Mouse (Mus musculus) G1E (cell line): ENCODE measurements around the gene Pard6b. TPM values are rescaled to one million over a fixed set of nuclear protein-coding genes. Genes with fewer than 3 reads are reported as not detected.

ENCODE experiments used
- ATAC-seq: 2 replicates; pipeline ENCODE4 v1.8.0; 2016; ENCODE audit warnings: mild to moderate bottlenecking; ENCODE audit not compliant: insufficient number of reproducible peaks, poor library complexity, low FRiP score, severe bottlenecking; ENCODE audit errors: extremely low read depth
- DNase-seq: peaks from one replicate; pipeline ENCODE4 v3.0.0; 2012; ENCODE audit warnings: low spot score
- H3K27me3 ChIP-seq: 2 replicates; pipeline ENCODE4 v1.6.1; 2012; ENCODE audit warnings: mild to moderate bottlenecking, low read length, inconsistent platforms; ENCODE audit not compliant: insufficient read depth
- H3K36me3 ChIP-seq: replicated peaks from 2 replicates; pipeline ENCODE3; 2012; ENCODE audit warnings: mild to moderate bottlenecking, inconsistent platforms
- H3K4me1 ChIP-seq: 2 replicates; pipeline ENCODE4 v1.6.1; 2012; ENCODE audit warnings: low read depth, low read length, inconsistent platforms, mixed read lengths; ENCODE audit not compliant: insufficient read depth
- H3K4me3 ChIP-seq: 2 replicates; pipeline ENCODE4 v1.5.1; 2012; ENCODE audit warnings: low read depth, mild to moderate bottlenecking, inconsistent platforms, low read length, moderate library complexity, mixed read lengths
- H3K9me3 ChIP-seq: replicated peaks from 2 replicates; pipeline ENCODE4 v1.6.1; 2012; ENCODE audit warnings: inconsistent platforms
- CTCF ChIP-seq: IDR thresholded peaks from 2 replicates; pipeline ENCODE4 v1.5.1; 2012; ENCODE audit warnings: low read depth, low read length, inconsistent platforms, mixed read lengths
- GATA1 ChIP-seq: IDR thresholded peaks from 2 replicates; pipeline ENCODE4 v1.6.1; 2012; ENCODE audit warnings: borderline replicate concordance, low read length, inconsistent platforms, mixed read lengths
- GATA2 ChIP-seq: IDR thresholded peaks from 2 replicates; pipeline ENCODE4 v1.6.1; 2012; ENCODE audit warnings: low read depth, low read length, inconsistent platforms, borderline replicate concordance
- POLR2AphosphoS5 ChIP-seq: IDR thresholded peaks from 2 replicates; pipeline ENCODE4 v1.6.1; 2012; ENCODE audit warnings: low read depth, low read length, inconsistent platforms; ENCODE audit not compliant: insufficient replicate concordance
- TAL1 ChIP-seq: conservative IDR thresholded peaks from 2 replicates; pipeline ENCODE4 v1.6.1; 2012; ENCODE audit warnings: low read depth, low read length, inconsistent platforms, mixed read lengths
- polyA plus RNA-seq: library from polyadenylated mRNA; stranded (reverse); fragments of >175 nt; gene quantifications from 2 replicates; pipeline ENCODE4 v1.2.3, GENCODE M21; 2012
- total RNA-seq, 2 experiments: library from RNA; stranded (forward) in 1 of 2; stranded (reverse) in 1 of 2; fragments of 200-1000 nt in 1 of 2; fragments of >200 nt in 1 of 2; fragmentation: Nextera tagmentation in 1 of 2; gene quantifications; 2 replicates each; pipeline ENCODE4 v1.2.3; 2014 to 2017

Pard6b gene
- total and polyA plus RNA-seq, 3 experiments = 4.8 to 5.5 (median 4.8) TPM

DNA sequence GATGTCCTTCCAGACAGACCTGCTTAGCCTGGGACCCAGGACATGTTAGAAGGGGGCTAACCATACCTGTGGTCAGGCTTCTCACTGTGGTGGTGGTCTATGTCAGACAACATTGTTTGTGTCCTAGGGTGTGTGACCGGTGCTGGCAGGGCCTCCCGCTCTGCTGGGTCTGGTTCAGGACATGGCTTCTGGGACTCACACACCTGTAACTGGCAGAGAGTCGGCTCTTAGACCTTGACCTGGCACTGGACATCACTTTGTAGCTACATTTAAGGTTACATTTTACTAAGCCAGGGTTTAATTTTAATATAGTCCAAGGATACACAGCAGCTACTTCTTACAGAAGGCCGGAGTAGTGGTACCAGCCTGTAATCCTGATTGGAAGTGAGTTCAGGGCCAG, 12.3 kb downstream of the Pard6b start:
- no peak for ATAC-seq
- no peak for DNase-seq
- H3K4me3 ChIP-seq = no peak overlapping the region
- no peaks in the 10 kb centered on the region for H3K9me3 ChIP-seq
- TF ChIP-seq POLR2AphosphoS5 (no peak), GATA2 (no peak), CTCF (no peak), TAL1 (no peak), GATA1 (no peak)
- H3K4me1 ChIP-seq = peaks cover 9% of the 10 kb centered on the region
- no peaks in the 10 kb centered on the region for H3K27me3 ChIP-seq
- H3K36me3 ChIP-seq = peaks cover 90% of the 10 kb centered on the region

- TF ChIP-seq GATA2 (no peak), CTCF (no peak), TAL1 (no peak), GATA1 (no peak), POLR2AphosphoS5 (no peak)
- Histone ChIP-seq H3K4me1 (no peaks in the 10 kb centered on the region), H3K27me3 (no peaks in the 10 kb centered on the region), H3K36me3 (peaks cover 97% of the 10 kb centered on the region), H3K9me3 (no peaks in the 10 kb centered on the region), H3K4me3 (no peak overlapping the region)
- ATAC-seq (no peak), DNase-seq (no peak)
These were observed 14.3 kb downstream of the Pard6b start for GRCm38 (mm10) chr2:168095077-168095476.

DNA sequence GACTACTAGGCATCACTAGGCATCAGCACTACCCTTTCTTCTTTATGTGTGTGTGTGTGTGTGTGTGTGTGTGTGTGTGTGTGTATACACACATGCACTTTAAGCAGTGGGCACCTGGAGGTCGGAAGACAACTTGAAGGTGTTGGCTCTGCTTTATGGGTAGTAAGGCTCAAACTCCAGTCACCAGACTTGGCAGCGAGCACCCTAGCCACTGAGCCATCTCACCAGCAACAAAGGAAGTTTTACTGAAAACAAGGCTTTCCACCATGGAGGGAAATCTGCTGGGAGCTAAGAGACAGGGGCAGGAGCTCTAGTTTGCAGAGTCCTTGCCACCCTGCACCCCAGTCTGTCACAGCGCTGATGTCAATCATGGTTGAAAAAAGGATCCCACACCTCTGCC, 15.7 kb downstream of the Pard6b start:
- TF ChIP-seq POLR2AphosphoS5 (no peak), GATA2 (no peak), TAL1 (no peak), CTCF (no peak), GATA1 (no peak)
- ATAC-seq (no peak), DNase-seq (no peak)
- Histone ChIP-seq H3K4me3 (no peak overlapping the region), H3K9me3 (no peaks in the 10 kb centered on the region), H3K27me3 (no peaks in the 10 kb centered on the region), H3K36me3 (peaks cover 95% of the 10 kb centered on the region), H3K4me1 (no peaks in the 10 kb centered on the region)

- no peak overlapping the region for H3K4me3 ChIP-seq
- H3K4me1 ChIP-seq = no peaks in the 10 kb centered on the region
- H3K36me3 ChIP-seq = peaks cover 85% of the 10 kb centered on the region
- DNase-seq = peak; percentile 58
- H3K27me3 ChIP-seq = no peaks in the 10 kb centered on the region
- peak; percentile 70 for ATAC-seq
- H3K9me3 ChIP-seq = no peaks in the 10 kb centered on the region
- TF ChIP-seq CTCF = peak; percentile 65
- TF ChIP-seq GATA2 = no peak
These were observed 17.2 kb downstream of the Pard6b start for GRCm38 (mm10) chr2:168098040-168098439.

DNA sequence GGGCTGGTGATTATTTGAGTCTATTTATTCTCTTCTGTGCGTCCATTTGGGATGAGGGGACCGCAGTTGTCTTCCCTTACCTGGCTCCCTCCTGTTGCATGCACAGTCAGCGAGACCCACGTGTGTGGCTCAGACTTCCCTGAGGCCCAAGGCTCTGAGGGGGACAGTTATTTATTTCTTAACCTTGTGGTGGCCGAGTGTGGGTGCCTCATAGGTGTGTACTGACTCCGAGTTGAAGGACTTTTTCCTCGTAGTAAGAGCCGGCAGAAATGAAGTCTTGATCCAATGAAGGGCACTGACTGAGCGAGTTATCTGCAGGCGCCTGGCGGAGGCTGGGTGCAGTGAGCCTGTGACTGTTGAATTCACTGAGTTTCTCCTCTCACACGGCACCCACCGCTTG, 19.2 kb downstream of the Pard6b start:
- TF ChIP-seq GATA2 (no peak), POLR2AphosphoS5 (no peak), GATA1 (no peak), TAL1 (no peak), CTCF (no peak)

GRCm38 (mm10) chr2:168101805-168102204, 21.0 kb downstream of the Pard6b start:
- H3K27me3 ChIP-seq = peaks cover 5% of the 10 kb centered on the region; the same call in 1 of the 2 replicates
- no peak for TF ChIP-seq POLR2AphosphoS5
- TF ChIP-seq TAL1 = no peak
- no peak for TF ChIP-seq GATA2
- TF ChIP-seq GATA1 = no peak
- no peak for TF ChIP-seq CTCF
- no peak overlapping the region for H3K4me3 ChIP-seq
- ATAC-seq = no peak
- no peaks in the 10 kb centered on the region for H3K4me1 ChIP-seq
- H3K36me3 ChIP-seq = peaks cover 48% of the 10 kb centered on the region
- no peaks in the 10 kb centered on the region for H3K9me3 ChIP-seq
- no peak for DNase-seq

More for the DNA sequence above, 19.2 kb downstream of the Pard6b start:
- ATAC-seq = no peak
- peaks cover 65% of the 10 kb centered on the region for H3K36me3 ChIP-seq
- no peak overlapping the region for H3K4me3 ChIP-seq
- H3K27me3 ChIP-seq = peaks cover 2% of the 10 kb centered on the region; the same call in 1 of the 2 replicates
- no peak for DNase-seq
- no peaks in the 10 kb centered on the region for H3K9me3 ChIP-seq
- no peaks in the 10 kb centered on the region for H3K4me1 ChIP-seq
